Mouse (Mus musculus): ENCODE data around the gene Plekha3. TPM values are rescaled to one million over a fixed set of nuclear protein-coding genes. Genes with fewer than 3 reads are reported as not detected.

The Plekha3 gene
- 32.7 and 34.0 TPM in 2 replicates for polyA plus RNA-seq (2012; rRNA removed)

- DNase-seq (ENCODE audit: extremely low spot score in 1 of 2, low spot score in 1 of 2): peak; percentile 53 to 85
These were observed at the start of gene Plekha3 for GRCm38 (mm10) chr2:76674725-76675427. TSS of gene Plekha3 (plus strand) at chr2:76675281.

GRCm38 (mm10) chr2:76630293-76630692 is 44.8 kb upstream of the Plekha3 start:
- no peak for DNase-seq (ENCODE audit: extremely low spot score in 1 of 2, low spot score in 1 of 2)

GRCm38 (mm10) chr2:76631600-76631999 is 43.5 kb upstream of the Plekha3 start:
- no peak for DNase-seq (ENCODE audit: extremely low spot score in 1 of 2, low spot score in 1 of 2)

GRCm38 (mm10) chr2:76639637-76640036 is 35.4 kb upstream of the Plekha3 start:
- no peak for DNase-seq (ENCODE audit: extremely low spot score in 1 of 2, low spot score in 1 of 2)

- DNase-seq (ENCODE audit: extremely low spot score in 1 of 2, low spot score in 1 of 2): no peak
These were observed 31.3 kb upstream of the Plekha3 start for GRCm38 (mm10) chr2:76643801-76644200.

- no peak for DNase-seq (ENCODE audit: extremely low spot score in 1 of 2, low spot score in 1 of 2)
These were observed 27.6 kb upstream of the Plekha3 start for GRCm38 (mm10) chr2:76647441-76647869.

- DNase-seq (ENCODE audit: extremely low spot score in 1 of 2, low spot score in 1 of 2): peak; percentile 94 to 95
These were observed 27.1 kb upstream of the Plekha3 start, which contains the start of the genes Prkra and Pjvk for GRCm38 (mm10) chr2:76647883-76648570. TSS of gene Prkra (minus strand) at chr2:76648015. TSS of gene Pjvk (plus strand) at chr2:76648476.

GRCm38 (mm10) chr2:76648666-76649141 is 26.4 kb upstream of the Plekha3 start:
- DNase-seq (ENCODE audit: extremely low spot score in 1 of 2, low spot score in 1 of 2): peak in 1 of 2 experiments; percentile 11

- no peak for DNase-seq (ENCODE audit: extremely low spot score in 1 of 2, low spot score in 1 of 2)
These were observed 22.0 kb upstream of the Plekha3 start for GRCm38 (mm10) chr2:76653070-76653469.

GRCm38 (mm10) chr2:76654646-76655045 is 20.4 kb upstream of the Plekha3 start:
- DNase-seq (ENCODE audit: extremely low spot score in 1 of 2, low spot score in 1 of 2): no peak

- no peak for DNase-seq (ENCODE audit: extremely low spot score in 1 of 2, low spot score in 1 of 2)
These were observed 19.6 kb upstream of the Plekha3 start for GRCm38 (mm10) chr2:76655444-76655843.

GRCm38 (mm10) chr2:76655982-76656381 is 19.1 kb upstream of the Plekha3 start:
- no peak for DNase-seq (ENCODE audit: extremely low spot score in 1 of 2, low spot score in 1 of 2)

GRCm38 (mm10) chr2:76658551-76658950 is 16.5 kb upstream of the Plekha3 start:
- DNase-seq (ENCODE audit: extremely low spot score in 1 of 2, low spot score in 1 of 2): no peak

- no peak for DNase-seq (ENCODE audit: extremely low spot score in 1 of 2, low spot score in 1 of 2)
These were observed 15.7 kb upstream of the Plekha3 start for GRCm38 (mm10) chr2:76659419-76659818.

- DNase-seq (ENCODE audit: extremely low spot score in 1 of 2, low spot score in 1 of 2): no peak
These were observed 9.6 kb upstream of the Plekha3 start for GRCm38 (mm10) chr2:76665531-76665930.

- no peak for DNase-seq (ENCODE audit: extremely low spot score in 1 of 2, low spot score in 1 of 2)
These were observed 7.9 kb upstream of the Plekha3 start for GRCm38 (mm10) chr2:76667200-76667599.

GRCm38 (mm10) chr2:76671641-76672040 is 3.4 kb upstream of the Plekha3 start:
- DNase-seq (ENCODE audit: extremely low spot score in 1 of 2, low spot score in 1 of 2): no peak

- DNase-seq (ENCODE audit: extremely low spot score in 1 of 2, low spot score in 1 of 2): no peak
These were observed 2.8 kb upstream of the Plekha3 start for GRCm38 (mm10) chr2:76672134-76672745.

GRCm38 (mm10) chr2:76672966-76673392 is 2.1 kb upstream of the Plekha3 start, which contains the start of gene Fkbp7:
TSS of gene Fkbp7 (minus strand) at chr2:76673116.
- DNase-seq (ENCODE audit: extremely low spot score in 1 of 2, low spot score in 1 of 2): peak; percentile 76 to 90

- peak in 1 of 2 experiments; percentile 20 for DNase-seq (ENCODE audit: extremely low spot score in 1 of 2, low spot score in 1 of 2)
These were observed 1.5 kb upstream of the Plekha3 start for GRCm38 (mm10) chr2:76673472-76674081.

- DNase-seq (ENCODE audit: extremely low spot score in 1 of 2, low spot score in 1 of 2): no peak
These were observed 370 bp downstream of the Plekha3 start for GRCm38 (mm10) chr2:76675451-76675850.
